Comparison of ENCODE assay signal across 8 mouse cellular contexts in genomic region chr2:168205681-168206631, GRCm38 (mm10). TPM values are rescaled to one million over a fixed set of nuclear protein-coding genes. Genes with fewer than 3 reads are reported as not detected.
DNase-seq lines count a peak whose midpoint lies in the region; ATAC-seq lines count a peak whose summit lies in the region.

No protein-coding gene starts in this region.

- 0 out of 2 replicates have a peak, but pooled peaks have one; percentile 4 for ATAC-seq in erythroblast, adult 5-6 weeks (replicated peaks; ENCODE audit: low FRiP score, poor library complexity, severe bottlenecking)
- peak; percentile 33 for ATAC-seq in hindbrain, embryonic 12.5 days (ENCODE audit: low FRiP score)

- DNase-seq in adrenal gland, adult (ENCODE audit: inconsistent age in 2 of 2, low spot score in 1 of 2): peak; percentile 54 to 77
- no peak for DNase-seq in adrenal gland, adult 8-10 months
- peak; percentile 31 to 49 for DNase-seq in adrenal gland, postnatal 36 days
- peak; percentile 29 to 39 for DNase-seq in layer of hippocampus, postnatal 36 days
- peak; percentile 63 for DNase-seq in midbrain, embryonic 10.5 days (ENCODE audit: low spot score)
- DNase-seq in spleen, postnatal 36 days (ENCODE audit: low spot score in 2 of 2): peak; percentile 22

- WGBS in hindbrain, embryonic 12.5 days: under 1% methylated on average over 44 of the region's 49 CpGs
- WGBS in midbrain, embryonic 10.5 days: under 1% methylated on average over 49 of the region's 49 CpGs

- peak overlapping the region; percentile 99 for H3K27ac ChIP-seq in hindbrain, embryonic 12.5 days
- H3K27ac ChIP-seq in midbrain, embryonic 10.5 days (replicated peaks): peak overlapping the region; percentile 100

- H3K27me3 ChIP-seq in hindbrain, embryonic 12.5 days: no peaks in the 10 kb centered on the region
- H3K27me3 ChIP-seq in midbrain, embryonic 10.5 days (ENCODE audit: low read depth, poor library complexity, severe bottlenecking): no peaks in the 10 kb centered on the region

- no peaks in the 10 kb centered on the region for H3K9me3 ChIP-seq in hindbrain, embryonic 12.5 days (replicated peaks)
- 0 out of 2 replicates have a peak, but pooled peaks cover 5% of the 10 kb centered on the region for H3K9me3 ChIP-seq in midbrain, embryonic 10.5 days (replicated peaks)

- peak overlapping the region; percentile 73 for H3K4me2 ChIP-seq in hindbrain, embryonic 12.5 days (replicated peaks)

- peaks cover 32% of the 10 kb centered on the region for H3K4me1 ChIP-seq in hindbrain, embryonic 12.5 days
- peaks cover 31% of the 10 kb centered on the region for H3K4me1 ChIP-seq in midbrain, embryonic 10.5 days

- H3K9ac ChIP-seq in hindbrain, embryonic 12.5 days: peak overlapping the region; percentile 100

- peaks cover 37% of the 10 kb centered on the region for H3K36me3 ChIP-seq in hindbrain, embryonic 12.5 days
- peaks cover 74% of the 10 kb centered on the region for H3K36me3 ChIP-seq in midbrain, embryonic 10.5 days

- peak overlapping the region; percentile 99 for H3K4me3 ChIP-seq in hindbrain, embryonic 12.5 days
- peak overlapping the region; percentile 100 for H3K4me3 ChIP-seq in midbrain, embryonic 10.5 days

RNA-seq across cellular contexts. Expression of gene Adnp, which starts 1.0 kb away (rescaled TPM):
- total RNA-seq in adrenal gland, adult 8-10 months (2022): 10 to 100 TPM; 49.1 to 73.9 (median 56.2) TPM
- 10 to 100 TPM; 52.1 to 61.7 TPM for total RNA-seq in adrenal gland, postnatal 36 days (2021)
- total RNA-seq in erythroblast, adult 5-6 weeks (2015; ENCODE audit: low replicate concordance): 10.6 and 12.7 TPM in 2 replicates
- 0.17 and 5.4 TPM in 2 replicates for total RNA-seq in erythroblast, adult 5-6 weeks (2017; ENCODE audit: low replicate concordance)
- 19.1 and 20.6 TPM in 2 replicates for polyA plus RNA-seq in hindbrain, embryonic 12.5 days (2016; fragmentation: Nextera tagmentation; extraction: Ambion mirVana)
- total RNA-seq in layer of hippocampus, postnatal 36 days (2021): 10 to 100 TPM; 84.3 to 90.6 TPM
- 1.7 and 2.5 TPM in 2 replicates for polyA plus RNA-seq in midbrain, embryonic 10.5 days (2016; fragmentation: Nextera tagmentation; extraction: Ambion mirVana)

RNA-seq across cellular contexts. Expression of gene Gm20716, which starts 24.2 kb away (rescaled TPM):
- total RNA-seq in adrenal gland, adult 8-10 months (2022): 10 to 100 TPM; 25.8 to 44.4 (median 34.9) TPM
- total RNA-seq in adrenal gland, postnatal 36 days (2021): 10 to 100 TPM; 26.6 to 27.7 TPM
- total RNA-seq in erythroblast, adult 5-6 weeks (2015; ENCODE audit: low replicate concordance): 15.5 and 30.9 TPM in 2 replicates
- 29.1 and 31.1 TPM in 2 replicates for total RNA-seq in erythroblast, adult 5-6 weeks (2017; ENCODE audit: low replicate concordance)
- 21.7 and 22.8 TPM in 2 replicates for polyA plus RNA-seq in hindbrain, embryonic 12.5 days (2016; fragmentation: Nextera tagmentation; extraction: Ambion mirVana)
- 10 to 100 TPM; 30.1 to 34.0 TPM for total RNA-seq in layer of hippocampus, postnatal 36 days (2021)
- 17.2 and 18.1 TPM in 2 replicates for polyA plus RNA-seq in midbrain, embryonic 10.5 days (2016; fragmentation: Nextera tagmentation; extraction: Ambion mirVana)

RNA-seq across cellular contexts. Expression of gene Dpm1, which starts 24.4 kb away (rescaled TPM):
- total RNA-seq in adrenal gland, adult 8-10 months (2022): 100 to 1,000 TPM; 107 to 133 (median 132) TPM
- total RNA-seq in adrenal gland, postnatal 36 days (2021): 100 to 1,000 TPM; 104 to 123 TPM
- total RNA-seq in erythroblast, adult 5-6 weeks (2015; ENCODE audit: low replicate concordance): 113 and 131 TPM in 2 replicates
- 37.8 and 105 TPM in 2 replicates for total RNA-seq in erythroblast, adult 5-6 weeks (2017; ENCODE audit: low replicate concordance)
- polyA plus RNA-seq in hindbrain, embryonic 12.5 days (2016; fragmentation: Nextera tagmentation; extraction: Ambion mirVana): 77.2 and 83.6 TPM in 2 replicates
- 10 to 100 TPM; 79.7 to 84.2 TPM for total RNA-seq in layer of hippocampus, postnatal 36 days (2021)
- 86.0 and 88.9 TPM in 2 replicates for polyA plus RNA-seq in midbrain, embryonic 10.5 days (2016; fragmentation: Nextera tagmentation; extraction: Ambion mirVana)

RNA-seq across cellular contexts. Expression of gene Mocs3, which starts 24.5 kb away (rescaled TPM):
- 10 to 100 TPM; 16.2 to 18.6 (median 17.9) TPM for total RNA-seq in adrenal gland, adult 8-10 months (2022)
- total RNA-seq in adrenal gland, postnatal 36 days (2021): 10 to 100 TPM; 14.3 to 15.8 TPM
- 1.0 and 1.3 TPM in 2 replicates for total RNA-seq in erythroblast, adult 5-6 weeks (2015; ENCODE audit: low replicate concordance)
- total RNA-seq in erythroblast, adult 5-6 weeks (2017; ENCODE audit: low replicate concordance): 2.4 TPM in 1 of 2 replicates, not detected in the other
- 12.2 and 13.7 TPM in 2 replicates for polyA plus RNA-seq in hindbrain, embryonic 12.5 days (2016; fragmentation: Nextera tagmentation; extraction: Ambion mirVana)
- total RNA-seq in layer of hippocampus, postnatal 36 days (2021): 10 to 100 TPM; 16.3 to 17.8 TPM
- 6.9 and 7.0 TPM in 2 replicates for polyA plus RNA-seq in midbrain, embryonic 10.5 days (2016; fragmentation: Nextera tagmentation; extraction: Ambion mirVana)
